Mouse (Mus musculus) retina, embryonic 14.5 days (tissue): ENCODE data around the gene Khdc3.
"Not testable (repeated sequence)": the region's sequence is repeated elsewhere in the genome, so short reads cannot be mapped to it uniquely, and the experiment has no call there.

Experiments used
- DNase-seq: peaks from one replicate; pipeline ENCODE4 v3.0.0-alpha.2; 2015; ENCODE audit warnings: low spot score

Gene Khdc3

DNA sequence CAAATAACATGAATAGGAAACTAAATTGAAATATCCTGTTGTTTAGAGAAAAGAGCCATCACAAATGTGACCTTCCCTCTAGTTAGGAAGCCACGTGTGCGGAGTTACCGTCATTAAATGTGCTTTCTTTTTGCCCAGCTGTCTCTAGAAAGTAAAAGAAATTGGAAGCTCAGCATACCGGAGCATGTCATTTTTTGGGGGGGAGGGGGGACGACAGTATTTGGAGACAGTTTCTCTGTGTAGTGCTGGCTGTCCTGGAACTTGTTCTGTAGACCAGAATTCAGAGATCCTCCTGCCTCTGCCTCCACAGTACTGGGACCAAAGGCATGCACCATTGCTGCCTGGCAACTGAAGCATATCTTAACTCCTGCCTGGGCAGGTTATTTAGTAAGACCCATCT is at the start of gene Khdc3:
Khdc3 (plus strand) TSS at position 301 of the 400 bp plus-strand sequence.
- no peak for DNase-seq

DNA sequence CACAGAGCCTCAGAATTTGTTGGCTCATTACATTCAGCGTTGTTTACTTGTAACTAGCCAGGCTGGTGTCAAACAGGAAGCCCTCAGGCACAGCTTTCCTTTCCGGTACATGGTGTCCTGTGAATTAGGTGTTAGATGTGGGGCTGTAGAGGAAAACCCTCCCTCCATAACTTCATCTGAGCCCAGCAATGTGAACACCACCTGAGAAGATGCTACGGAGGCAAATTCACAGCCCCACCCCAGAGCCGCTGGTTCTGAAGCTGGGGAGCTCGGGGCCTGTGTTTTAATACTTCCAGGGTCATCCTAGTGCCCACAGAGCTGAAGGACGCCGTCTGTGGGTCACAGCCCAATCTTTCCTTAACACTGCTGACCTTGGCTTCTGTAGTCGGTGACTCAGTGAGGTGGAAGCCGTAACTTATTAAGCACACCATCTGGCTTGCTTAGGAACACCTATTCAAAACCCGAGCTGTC is 46.2 kb upstream of the Khdc3 start:
- no peak for DNase-seq

DNA sequence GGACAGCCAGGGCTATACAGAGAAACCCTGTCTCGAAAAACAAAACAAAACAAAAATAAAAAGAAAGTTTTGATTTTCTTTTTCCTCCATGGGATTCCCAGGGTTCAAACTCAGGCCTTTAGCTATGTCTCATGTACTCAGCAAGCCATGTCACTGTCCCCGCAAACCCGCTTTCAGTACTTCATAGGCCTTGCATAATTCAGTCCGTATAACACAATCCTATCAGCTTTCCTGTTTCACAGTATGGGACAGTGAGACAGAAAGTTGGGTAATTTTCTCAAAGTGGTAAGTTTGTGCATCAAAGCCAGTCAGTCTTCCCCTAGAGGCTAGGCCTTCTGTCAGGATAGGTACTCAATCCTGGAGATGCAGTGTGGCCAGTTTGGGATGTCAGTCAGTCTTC is 42.4 kb upstream of the Khdc3 start:
- DNase-seq, result no peak

DNA sequence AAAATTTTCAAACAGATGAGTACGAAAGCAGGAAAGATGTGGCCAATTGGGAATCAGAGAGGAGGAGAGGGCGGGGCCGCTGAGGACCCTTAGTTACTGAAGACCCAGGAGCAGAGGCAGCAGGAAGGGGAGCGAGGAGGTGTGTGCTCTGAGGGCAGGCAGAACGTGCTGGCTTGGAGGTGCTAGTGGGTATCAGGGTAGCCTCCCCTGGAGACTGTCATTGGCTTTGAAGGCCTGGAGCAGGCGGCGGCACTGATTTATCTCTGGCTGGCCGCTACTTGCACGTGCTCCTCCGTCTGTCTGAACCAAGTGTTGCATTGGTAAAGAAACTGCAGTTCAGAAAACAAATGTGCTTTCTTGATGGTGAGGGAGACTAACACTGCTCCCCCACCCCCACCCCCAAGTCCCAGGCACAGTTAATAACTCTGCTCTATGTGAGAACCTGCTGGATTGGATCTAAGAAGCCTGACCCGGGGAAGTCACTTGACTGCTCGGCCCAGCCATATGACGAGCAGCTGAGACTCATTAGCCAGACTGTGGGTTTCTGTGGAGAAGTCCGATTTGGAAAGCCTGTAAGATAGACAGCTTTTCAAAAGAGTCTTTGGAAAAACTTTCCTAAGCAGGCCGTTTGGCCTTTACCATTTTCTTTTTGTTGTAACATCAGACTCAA is 37.9 kb upstream of the Khdc3 start:
- DNase-seq, result peak; percentile 23

DNA sequence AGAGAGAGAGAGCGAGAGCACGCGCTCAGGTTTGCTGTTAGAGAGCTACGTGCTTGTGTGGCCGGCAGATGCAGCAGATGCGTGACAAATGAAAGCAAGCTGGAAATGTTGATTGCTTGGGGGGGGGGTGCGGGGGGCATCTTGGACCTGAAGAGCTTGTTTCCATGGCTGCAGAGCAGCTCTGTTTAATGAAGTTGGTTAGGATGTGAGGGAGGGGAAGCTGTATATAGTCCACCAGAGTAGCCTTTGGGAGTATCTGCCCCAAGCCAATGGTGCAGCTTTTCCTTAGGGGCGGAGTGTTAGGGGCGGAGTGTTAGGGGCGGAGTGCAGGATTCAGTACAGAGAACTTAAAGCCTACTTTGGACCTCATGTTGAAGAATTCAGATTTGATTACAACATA is 34.5 kb upstream of the Khdc3 start:
- DNase-seq, result no peak

DNA sequence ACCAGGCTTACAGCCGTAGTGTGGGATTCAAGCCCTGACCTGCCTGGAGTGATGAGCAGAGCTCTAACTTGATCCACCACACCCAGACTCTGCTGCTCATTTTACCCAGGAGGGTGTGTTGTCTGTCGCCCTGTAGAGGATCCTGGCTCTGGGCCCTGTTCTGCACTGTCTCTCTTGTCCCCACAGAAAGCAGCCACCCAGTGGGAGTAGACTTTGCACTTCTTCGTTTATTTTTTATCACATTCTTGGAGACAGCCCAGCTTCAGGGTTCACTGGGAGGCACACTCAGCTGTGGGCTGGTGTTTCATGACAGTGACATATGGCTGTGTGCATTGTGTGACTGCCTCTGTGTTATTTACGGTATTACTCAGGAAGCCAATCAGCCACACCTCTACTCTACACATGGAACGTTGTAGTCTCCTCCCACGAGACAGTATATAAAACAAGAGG is 33.4 kb upstream of the Khdc3 start:
- DNase-seq, result no peak

DNA sequence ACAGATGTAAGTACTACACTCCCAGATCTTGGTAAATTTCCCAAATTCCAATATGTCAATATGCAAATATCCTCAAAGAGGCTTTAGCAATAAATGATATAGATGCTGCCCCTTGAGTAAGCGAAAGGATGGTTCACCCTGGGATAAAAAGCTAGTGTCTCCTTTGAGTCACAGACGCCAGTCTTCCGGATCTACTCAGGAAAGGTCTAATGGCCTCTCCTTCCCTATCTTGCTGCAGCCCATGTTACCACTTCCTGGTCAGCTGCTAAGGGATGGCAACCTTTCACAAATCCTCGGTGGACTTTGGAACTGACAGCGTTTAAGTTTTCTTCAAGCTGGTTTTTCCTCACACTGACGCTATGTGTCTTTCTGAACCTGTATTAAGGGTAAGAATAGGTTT is 32.9 kb upstream of the Khdc3 start:
- DNase-seq, result no peak

DNA sequence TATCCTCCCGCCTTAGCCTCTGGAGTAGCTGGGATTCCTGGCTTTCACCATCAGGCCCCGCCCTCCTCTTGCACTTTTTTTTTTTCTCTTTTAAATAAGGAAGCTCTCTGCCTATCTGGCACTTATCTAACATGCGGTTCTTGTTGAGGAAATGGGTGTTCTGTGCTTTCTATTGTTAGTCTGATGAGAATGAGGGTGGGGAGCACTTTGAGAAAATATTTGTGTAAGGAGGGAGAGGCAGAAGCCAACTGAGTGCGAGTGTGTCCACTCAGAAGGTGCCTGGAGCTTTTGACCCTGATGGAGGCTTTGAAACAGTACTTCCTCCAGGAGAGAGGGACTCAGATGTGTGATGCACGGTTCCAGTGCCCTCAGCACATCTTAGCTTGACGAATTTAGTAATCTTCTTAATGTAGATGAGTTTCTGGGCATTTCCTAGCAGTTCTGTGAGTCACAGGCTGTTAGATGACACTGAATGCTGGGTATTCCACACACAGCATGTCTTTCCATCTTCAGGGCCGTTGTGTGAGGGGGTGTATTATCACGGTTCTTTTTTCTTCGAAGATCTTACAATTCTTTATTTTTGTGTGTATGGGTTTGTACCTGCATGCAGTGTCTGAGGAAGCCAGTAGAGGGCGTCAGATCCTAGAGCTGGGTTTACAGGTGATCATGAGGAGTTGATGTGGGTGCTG is 30.5 kb upstream of the Khdc3 start:
- DNase-seq, result no peak

DNA sequence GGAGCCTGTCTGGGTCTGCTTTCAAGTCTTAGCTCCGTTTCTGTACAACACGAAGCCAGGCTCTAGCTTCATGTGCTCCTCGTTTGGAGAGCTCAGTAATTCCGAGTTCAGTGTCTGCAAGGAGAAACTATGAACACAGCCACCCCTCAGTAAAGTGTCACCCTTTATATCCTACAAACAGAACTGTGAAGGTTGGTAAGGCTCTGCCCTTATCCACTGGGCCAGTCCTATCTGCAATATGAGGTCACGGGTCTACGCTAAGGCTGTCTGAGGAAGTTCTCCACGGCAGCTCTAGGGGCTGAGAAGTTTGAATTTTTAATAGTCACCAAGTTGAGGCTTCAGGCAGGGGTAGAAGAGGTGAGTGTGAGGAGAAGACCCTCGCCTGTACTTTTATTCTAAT is 29.2 kb upstream of the Khdc3 start:
- DNase-seq, result no peak

DNA sequence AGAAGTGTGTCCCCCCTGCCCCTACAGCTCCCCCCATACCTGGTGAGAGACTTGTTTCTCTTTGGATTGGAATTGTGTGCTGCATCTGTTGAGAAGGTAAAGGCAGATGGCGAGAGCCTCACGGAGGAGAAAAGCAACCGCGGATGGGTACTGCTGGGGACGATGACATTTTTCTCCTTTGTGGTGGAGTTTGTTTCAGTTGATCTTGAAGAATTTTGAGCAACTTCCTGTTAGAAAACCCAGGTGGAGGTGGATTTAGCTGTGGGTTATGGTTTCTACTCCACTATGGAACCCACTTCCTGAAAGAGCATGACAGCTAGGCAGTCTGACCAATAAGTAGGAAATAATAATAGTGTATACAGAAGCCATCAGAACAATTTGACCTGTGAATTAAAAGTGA is 28.5 kb upstream of the Khdc3 start:
- DNase-seq, result no peak

DNA sequence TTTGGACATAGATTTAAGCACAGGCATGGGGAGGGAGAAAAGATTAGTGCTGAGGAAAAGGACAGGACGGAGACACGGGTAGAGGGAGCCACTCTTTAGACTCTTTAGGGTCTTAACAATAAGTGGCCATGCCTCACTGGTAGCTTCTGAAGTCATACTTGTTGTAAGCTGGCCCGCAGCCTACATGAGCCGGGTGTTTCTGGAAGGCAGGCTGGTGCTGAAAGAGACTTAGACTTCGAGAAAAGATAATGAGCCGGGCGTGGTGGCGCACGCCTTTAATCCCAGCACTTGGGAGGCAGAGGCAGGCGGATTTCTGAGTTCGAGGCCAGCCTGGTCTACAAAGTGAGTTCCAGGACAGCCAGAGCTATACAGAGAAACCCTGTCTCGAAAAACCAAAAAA is 22.3 kb upstream of the Khdc3 start:
- DNase-seq, result not testable (repeated sequence)

DNA sequence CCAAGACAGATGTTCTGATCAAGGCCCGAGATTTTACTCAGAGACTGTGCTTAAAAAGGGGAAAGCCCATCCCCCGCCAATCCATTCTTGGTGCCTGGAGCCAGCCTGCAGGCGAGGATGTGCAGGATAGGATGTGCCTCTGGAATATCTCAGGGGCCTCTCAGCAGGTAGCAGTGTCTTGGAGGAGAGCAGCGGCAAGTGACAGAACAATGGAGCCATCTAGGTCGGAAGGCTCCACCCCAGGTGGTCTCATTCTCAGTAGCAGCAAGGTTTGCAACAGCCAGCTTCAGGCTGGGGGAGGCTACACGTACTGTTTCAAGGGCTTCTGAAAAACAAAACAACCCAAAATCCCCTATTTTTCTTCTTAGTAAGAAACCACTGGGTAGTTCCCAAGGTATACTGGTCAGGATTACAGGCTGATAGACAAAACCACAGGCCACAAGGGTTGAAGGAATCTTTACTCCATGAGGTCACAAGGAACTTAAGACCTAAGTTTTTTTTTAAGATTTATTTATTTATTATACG is 21.8 kb upstream of the Khdc3 start:
- DNase-seq, result no peak

DNA sequence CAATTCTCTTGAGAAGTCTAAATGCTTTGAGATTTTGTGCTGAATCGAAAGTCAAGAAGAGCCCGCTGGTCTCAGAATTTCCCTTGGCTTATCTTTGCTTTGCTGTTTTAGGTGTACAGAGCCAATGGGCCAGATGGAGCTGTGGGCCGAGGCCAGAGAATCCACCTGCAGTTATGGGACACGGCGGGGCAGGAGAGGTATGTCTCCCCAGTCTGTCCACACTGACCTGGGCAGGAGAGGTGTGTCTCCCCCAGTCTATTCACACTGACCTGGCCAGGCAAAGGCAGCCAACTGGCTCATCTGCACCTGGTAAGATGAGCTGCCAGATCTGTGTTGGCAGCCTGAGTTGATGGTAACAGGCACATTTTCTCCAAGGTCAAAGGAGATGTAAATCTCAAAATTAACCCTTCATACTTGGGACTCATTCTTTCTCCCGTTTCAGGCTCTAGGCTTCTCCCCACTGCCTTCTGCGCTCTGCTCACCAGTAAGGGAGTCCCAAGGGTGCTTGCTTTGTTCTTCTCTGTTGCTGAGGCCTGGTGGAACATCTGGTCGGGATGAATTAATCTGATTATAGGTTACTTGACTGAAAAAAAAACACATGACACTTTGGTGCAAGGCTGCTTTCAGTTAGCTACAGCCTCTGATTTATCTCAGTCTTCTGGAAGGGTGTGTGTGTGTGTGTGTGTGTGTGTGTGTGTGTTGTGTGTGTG is 19.2 kb upstream of the Khdc3 start:
- no peak for DNase-seq

DNA sequence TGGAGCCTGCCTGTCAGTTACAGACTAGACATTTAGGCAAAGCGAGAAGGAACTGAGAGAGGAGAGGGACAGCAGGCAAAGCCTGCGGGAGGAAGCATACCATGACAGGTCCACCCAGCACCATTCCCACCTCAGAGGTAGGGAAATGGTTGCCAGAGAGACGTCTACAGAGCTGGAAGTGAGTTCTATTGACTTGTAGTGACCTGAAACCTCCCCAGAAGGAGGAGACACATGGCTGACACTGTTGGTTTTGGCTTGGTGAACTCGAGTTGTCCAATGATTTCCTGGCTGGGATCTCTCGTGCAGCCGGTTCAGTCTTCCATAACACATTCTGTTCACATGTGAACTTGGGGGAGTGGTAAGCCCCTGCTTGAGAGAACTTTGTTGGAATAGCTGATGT is 17.7 kb upstream of the Khdc3 start:
- DNase-seq, result no peak

DNA sequence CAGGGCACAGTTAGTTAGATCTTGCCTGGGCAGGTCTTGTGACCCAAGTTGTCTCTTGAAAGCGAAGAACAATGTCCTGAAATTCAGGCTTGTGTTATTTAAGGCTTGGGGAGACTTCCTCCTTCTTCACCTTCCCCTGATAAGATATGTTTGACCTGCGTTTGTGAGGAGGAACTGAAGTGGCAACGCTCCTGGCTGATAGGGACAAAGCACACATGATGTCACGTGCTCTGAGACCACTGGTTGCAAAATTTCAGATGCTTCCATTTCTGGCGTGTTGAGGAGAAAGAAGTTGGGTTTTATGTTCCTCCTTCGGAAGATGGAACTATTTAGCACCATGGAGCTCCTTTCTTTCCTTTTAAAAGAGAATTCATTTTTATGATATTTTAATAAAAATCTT is 15.8 kb upstream of the Khdc3 start:
- no peak for DNase-seq

DNA sequence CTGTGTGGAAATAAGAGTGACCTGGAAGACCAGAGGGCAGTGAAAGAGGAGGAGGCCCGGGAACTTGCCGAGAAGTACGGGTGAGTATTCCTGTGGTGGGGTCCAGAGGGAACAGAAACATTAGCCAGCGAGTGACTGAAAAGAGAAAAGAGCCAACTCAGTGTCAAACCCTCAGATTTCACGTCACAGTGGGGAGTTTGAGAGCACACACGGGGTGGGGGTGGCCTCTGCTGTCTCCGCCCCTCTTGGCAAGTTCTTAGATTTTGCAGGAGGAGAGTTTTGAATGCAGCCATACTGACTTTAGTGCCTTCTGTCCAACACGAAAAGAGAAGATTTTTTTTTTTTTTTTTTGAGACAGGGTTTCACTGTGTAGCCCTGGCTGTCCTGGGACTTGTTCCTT is 14.5 kb upstream of the Khdc3 start:
- no peak for DNase-seq

DNA sequence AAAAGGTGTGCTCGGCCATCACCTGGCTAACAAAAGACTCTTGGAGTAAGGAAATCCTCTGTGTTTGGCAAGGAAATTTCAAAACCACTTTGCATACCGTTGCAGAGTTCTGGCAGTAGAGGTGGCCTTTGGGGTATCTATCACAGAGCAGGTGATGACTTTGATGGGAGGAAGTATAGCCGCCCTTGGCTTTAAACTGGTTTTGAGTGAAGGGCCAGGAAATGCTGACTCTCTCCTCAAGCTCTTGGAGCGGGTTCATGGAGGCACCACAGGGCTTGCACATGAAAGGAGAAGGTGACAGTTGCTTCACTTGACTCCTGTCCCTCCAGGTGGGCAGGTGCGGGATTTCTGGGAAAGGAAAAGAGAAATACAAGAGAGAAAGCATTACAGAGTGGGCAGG is 14.1 kb upstream of the Khdc3 start:
- DNase-seq, result no peak

DNA sequence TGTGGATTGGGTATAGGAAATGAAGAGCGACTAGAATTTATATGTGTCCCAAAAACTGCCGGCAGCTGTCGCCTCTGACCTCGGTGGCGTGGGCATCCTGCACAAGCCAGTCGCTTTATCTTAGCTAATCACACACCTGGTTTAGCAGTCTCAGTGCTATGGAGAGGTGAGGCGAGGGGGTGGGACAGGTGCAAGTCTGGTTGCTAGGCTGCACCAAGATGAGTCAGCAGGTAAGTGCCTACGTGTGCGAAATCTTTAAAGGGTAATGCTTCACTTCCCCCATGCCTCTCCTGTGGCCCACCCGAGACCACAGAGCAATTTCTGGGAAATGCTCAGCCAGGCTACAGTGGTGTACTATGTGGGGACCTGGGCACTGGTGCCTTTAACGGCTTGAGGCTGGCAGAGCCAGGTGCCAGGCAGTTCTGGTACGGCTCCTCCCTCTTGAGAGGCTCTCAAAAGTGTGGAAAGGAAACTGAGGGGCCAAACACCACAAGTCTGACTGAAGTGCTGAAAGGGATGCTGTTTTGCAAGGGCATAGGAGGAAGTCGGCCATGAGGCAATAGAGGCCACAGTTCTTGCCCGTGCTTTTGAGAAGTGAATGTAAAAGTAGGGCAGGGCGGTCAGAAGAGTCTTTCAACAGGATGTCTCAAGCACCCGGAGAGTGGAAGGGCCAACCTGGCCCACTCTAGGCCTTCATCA is 12.3 kb upstream of the Khdc3 start:
- DNase-seq, result no peak

DNA sequence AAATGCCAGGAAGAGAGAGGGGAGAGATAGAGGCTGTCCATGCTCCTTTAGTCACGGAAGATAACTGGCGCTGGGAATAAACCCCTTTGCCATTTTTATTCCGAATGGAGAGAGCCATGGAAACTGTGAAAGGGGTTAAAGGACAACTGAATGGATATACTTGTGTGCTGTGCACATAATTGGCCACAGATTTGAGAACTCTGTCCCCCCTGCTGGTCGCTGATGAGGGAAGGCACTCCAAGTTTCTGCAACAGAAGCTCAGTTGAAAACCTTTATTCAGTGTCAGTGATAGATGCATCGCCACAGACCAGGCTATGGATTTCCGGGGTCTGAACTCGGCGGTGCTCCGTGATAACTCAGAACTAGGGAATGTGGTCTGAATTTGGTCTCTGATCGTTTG is 11.5 kb upstream of the Khdc3 start:
- no peak for DNase-seq

DNA sequence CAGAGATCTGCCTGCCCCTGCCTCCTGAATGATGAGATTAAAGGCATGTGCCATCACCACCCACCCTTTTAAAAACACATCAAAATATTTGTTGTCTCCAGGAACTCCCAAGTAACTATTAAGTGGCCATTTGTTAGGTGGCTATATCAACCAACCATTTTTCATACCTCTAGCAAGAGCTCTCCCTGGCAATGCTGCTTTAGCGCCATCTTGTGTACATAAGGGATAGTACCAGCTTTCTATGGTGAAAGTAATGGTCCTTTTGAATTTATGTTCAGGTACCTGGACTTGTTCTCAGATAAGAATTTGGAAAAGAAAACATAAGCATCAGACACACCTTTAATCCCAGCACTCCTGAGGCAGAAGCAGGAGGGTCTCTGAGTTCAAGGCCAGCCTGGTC is 9.9 kb upstream of the Khdc3 start:
- peak; percentile 86 for DNase-seq

DNA sequence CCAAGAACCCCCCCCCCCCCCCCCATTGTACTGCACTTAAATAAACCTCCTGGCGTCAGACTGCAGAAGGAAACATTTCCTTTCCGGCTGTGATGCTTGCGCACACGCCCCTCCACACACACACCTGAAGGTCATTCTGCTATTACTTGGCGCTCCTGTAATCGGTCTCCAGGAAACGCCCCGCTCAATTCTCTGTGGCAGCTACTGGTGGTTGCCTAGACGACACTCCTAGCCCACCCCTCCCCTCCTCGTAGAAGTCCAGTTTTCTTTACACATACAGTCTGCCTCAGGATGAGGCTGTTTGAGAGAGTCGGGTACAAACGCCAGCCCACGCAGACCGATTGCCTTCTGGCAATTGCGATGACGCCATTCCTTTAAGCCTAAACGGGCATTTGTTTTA is 7.1 kb upstream of the Khdc3 start:
- DNase-seq, result peak; percentile 34

DNA sequence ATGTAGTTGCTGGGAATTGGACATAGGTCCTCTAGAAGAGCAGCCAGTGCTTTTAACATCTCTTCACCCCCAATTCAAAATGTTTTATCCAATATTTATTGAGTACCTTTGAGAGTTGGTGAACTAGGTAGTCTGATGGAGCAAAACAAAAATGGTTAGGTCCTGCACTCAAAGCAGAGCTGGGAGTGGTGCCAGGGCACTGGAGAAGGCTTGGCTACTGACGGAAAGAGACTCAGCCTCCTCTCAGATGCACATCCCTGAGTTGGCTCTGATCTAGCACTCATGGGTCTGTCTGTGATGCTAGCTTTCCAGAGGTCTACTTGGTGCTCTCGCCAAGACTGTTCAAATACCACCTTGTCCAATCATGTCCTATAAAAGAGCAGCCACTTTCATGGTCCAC is 3.7 kb upstream of the Khdc3 start:
- DNase-seq, result no peak
